Mouse (Mus musculus) brain, embryonic 14.5 days (tissue): ENCODE results near the gene Cel.

Experiments used
- CTCF ChIP-seq: fragments of 200-500 bp; IDR thresholded peaks from 2 replicates; pipeline ENCODE4 v1.5.1; 2012; ENCODE audit warnings: inconsistent platforms, mild to moderate bottlenecking, moderate library complexity, borderline replicate concordance; ENCODE audit not compliant: insufficient read depth, insufficient read length; ENCODE audit errors: extremely low read depth
- POLR2A ChIP-seq: fragments of 200-500 bp; IDR thresholded peaks from 2 replicates; pipeline ENCODE4 v1.6.1; 2012; ENCODE audit warnings: mild to moderate bottlenecking, inconsistent platforms, borderline replicate concordance; ENCODE audit not compliant: poor library complexity, insufficient read depth, insufficient read length, severe bottlenecking; ENCODE audit errors: extremely low read depth

DNA sequence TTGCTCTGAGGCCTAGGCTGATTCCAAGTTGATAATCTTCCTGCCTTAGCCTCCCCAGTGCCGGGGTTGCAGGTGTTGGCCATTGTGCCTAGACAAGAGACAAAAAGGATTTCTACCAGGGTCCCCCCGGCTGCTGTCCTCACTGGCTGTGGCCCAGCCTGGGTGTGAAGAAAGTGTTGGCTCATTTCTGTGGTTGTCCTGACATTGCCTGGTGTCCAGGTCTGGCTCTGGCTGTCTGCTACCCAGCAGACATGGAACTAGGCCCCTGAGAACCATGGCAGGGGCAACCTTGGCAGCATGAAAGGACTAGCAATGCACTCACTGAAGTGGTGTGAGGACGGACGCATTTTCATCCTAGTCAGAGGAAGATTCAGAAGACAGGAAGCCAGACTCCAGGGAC lies 33.3 kb downstream of the Cel start:
- TF ChIP-seq CTCF (no peak), POLR2A (no peak)
